Mouse (Mus musculus) small intestine, adult 2 months (tissue): ENCODE data around the gene H2-DMa.

Experiments
- CTCF ChIP-seq: fragments of 200-500 bp; IDR thresholded peaks from 2 replicates; pipeline ENCODE4 v1.5.1; 2012; ENCODE audit warnings: low read depth, mild to moderate bottlenecking, control low read depth, inconsistent platforms, low read length, moderate library complexity, mixed read lengths; ENCODE audit not compliant: insufficient replicate concordance, insufficient read length; ENCODE audit errors: extremely low read depth
- POLR2A ChIP-seq: fragments of 200-500 bp; IDR thresholded peaks from 2 replicates; pipeline ENCODE4 v1.6.1; 2012; ENCODE audit warnings: low read depth, mild to moderate bottlenecking, control low read depth, inconsistent platforms, low read length, moderate library complexity

GRCm38 (mm10) chr17:34185526-34185925, 66.2 kb downstream of the H2-DMa start:
- TF ChIP-seq POLR2A (no peak), CTCF (no peak)
